Mouse (Mus musculus) heart, embryonic 10.5 days (tissue): ENCODE measurements at regions not wholly inside any gene's neighbourhood (a gene's known extent, or its start where the extent isn't known, plus 50 kb on each side); places are given as distances from the start of the nearest gene placed in this dataset.

ENCODE experiments used
- DNase-seq: peaks from one replicate; pipeline ENCODE4 v3.0.0-alpha.2; 2017; ENCODE audit warnings: low spot score
- H3K27ac ChIP-seq: fragments of 300-500 bp; sonication (generic); 2 replicates; pipeline ENCODE4 v1.5.1; 2016; ENCODE audit warnings: mild to moderate bottlenecking
- H3K27me3 ChIP-seq: fragments of 300-500 bp; sonication (generic); 2 replicates; pipeline ENCODE4 v1.6.1; 2016; ENCODE audit warnings: mild to moderate bottlenecking; ENCODE audit not compliant: poor library complexity, insufficient read depth, severe bottlenecking
- H3K36me3 ChIP-seq: fragments of 300-500 bp; sonication (generic); 2 replicates; pipeline ENCODE4 v1.6.1; 2016; ENCODE audit warnings: mild to moderate bottlenecking, moderate library complexity
- H3K4me1 ChIP-seq: fragments of 300-500 bp; sonication (generic); 2 replicates; pipeline ENCODE4 v1.6.1; 2016; ENCODE audit warnings: mild to moderate bottlenecking
- H3K4me3 ChIP-seq: fragments of 300-500 bp; sonication (generic); 2 replicates; pipeline ENCODE4 v1.5.1; 2016; ENCODE audit warnings: mild to moderate bottlenecking, moderate library complexity
- H3K9me3 ChIP-seq: fragments of 300-500 bp; sonication (generic); 2 replicates; pipeline ENCODE4 v1.6.1; 2016; ENCODE audit warnings: mild to moderate bottlenecking, moderate library complexity
- WGBS: fragments of 180-500 bp; shearing (Covaris S2); methylation state at CpG from one replicate; pipeline ENCODE4 v1.1.7; 2016; 5-methylcytosine and 5-hydroxymethylcytosine counted together

DNA sequence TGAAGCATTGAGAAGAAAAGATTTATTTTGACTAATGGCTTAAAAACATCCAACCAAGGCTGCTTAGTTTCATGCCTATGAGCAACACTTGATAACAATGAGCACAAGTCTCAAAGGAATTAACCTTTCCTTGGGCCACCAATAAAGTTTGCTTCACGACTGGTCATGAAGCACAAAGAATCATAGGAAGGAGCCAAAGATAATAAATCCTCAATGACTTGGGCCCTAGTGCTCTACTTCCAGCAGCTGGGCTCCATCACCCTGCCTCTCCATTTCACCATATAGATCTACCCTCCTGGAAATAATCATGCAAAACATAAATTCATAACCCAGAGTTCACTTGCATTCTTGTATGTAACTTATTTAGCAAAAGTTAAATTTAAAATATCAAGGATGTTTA is 289.4 kb downstream of the Cdh11 start:
- no peak for DNase-seq
- no peaks in the 10 kb centered on the region for H3K4me1 ChIP-seq
- H3K4me3 ChIP-seq, result no peak overlapping the region
- no peaks in the 10 kb centered on the region for H3K9me3 ChIP-seq
- H3K27me3 ChIP-seq, result no peaks in the 10 kb centered on the region
- no peaks in the 10 kb centered on the region for H3K36me3 ChIP-seq
- H3K27ac ChIP-seq, result no peak overlapping the region
- WGBS, result 63% methylated on average over 1 of the region's 1 CpGs

GRCm38 (mm10) chr8:102491015-102491414 is 294.4 kb downstream of the Cdh11 start:
- Histone ChIP-seq H3K9me3 (no peaks in the 10 kb centered on the region), H3K27ac (no peak overlapping the region), H3K4me3 (no peak overlapping the region), H3K36me3 (no peaks in the 10 kb centered on the region), H3K4me1 (no peaks in the 10 kb centered on the region), H3K27me3 (no peaks in the 10 kb centered on the region)
- DNase-seq, result no peak

GRCm38 (mm10) chr8:102488284-102488683 is 297.2 kb downstream of the Cdh11 start:
- Histone ChIP-seq H3K4me3 (no peak overlapping the region), H3K4me1 (no peaks in the 10 kb centered on the region), H3K9me3 (no peaks in the 10 kb centered on the region), H3K36me3 (no peaks in the 10 kb centered on the region), H3K27me3 (no peaks in the 10 kb centered on the region), H3K27ac (no peak overlapping the region)
- WGBS, result 77% methylated on average over 1 of the region's 1 CpGs
- DNase-seq, result no peak

DNA sequence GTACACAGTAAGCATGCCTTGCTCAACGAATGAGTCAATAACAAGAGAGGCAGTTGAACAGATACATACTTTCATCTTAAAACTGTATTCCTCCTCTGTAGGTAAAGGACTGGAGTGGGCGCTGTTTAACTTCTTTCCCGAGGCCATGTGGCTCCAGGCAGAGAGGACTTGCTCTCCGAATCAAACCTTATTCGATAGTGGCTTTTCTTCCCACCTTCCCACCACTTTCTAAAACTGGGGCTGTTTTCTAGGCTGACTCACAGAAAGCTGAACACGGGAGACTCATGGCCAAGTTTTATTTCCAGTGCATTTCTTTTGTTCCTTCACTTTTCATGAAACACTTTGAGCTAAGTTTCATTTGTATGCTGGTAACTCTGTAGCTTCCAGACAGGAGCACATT is 297.6 kb downstream of the Cdh11 start:
- no peak for DNase-seq
- no peak overlapping the region for H3K4me3 ChIP-seq
- H3K27me3 ChIP-seq, result no peaks in the 10 kb centered on the region
- no peaks in the 10 kb centered on the region for H3K9me3 ChIP-seq
- no peaks in the 10 kb centered on the region for H3K4me1 ChIP-seq
- H3K36me3 ChIP-seq, result no peaks in the 10 kb centered on the region
- H3K27ac ChIP-seq, result no peak overlapping the region
- WGBS, result 82% methylated on average over 6 of the region's 6 CpGs

- no peaks in the 10 kb centered on the region for H3K36me3 ChIP-seq
- no peak overlapping the region for H3K4me3 ChIP-seq
- DNase-seq, result no peak
- H3K9me3 ChIP-seq, result no peaks in the 10 kb centered on the region
- 89% methylated on average over 12 of the region's 12 CpGs for WGBS
- H3K27ac ChIP-seq, result no peak overlapping the region
- no peaks in the 10 kb centered on the region for H3K4me1 ChIP-seq
- H3K27me3 ChIP-seq, result no peaks in the 10 kb centered on the region
Observed at GRCm38 (mm10) chr8:102475166-102475802, 310.2 kb downstream of the Cdh11 start.

- H3K4me1 ChIP-seq, result no peaks in the 10 kb centered on the region
- H3K9me3 ChIP-seq, result no peaks in the 10 kb centered on the region
- WGBS, result 69% methylated on average over 2 of the region's 2 CpGs
- no peak overlapping the region for H3K27ac ChIP-seq
- no peak overlapping the region for H3K4me3 ChIP-seq
- no peaks in the 10 kb centered on the region for H3K27me3 ChIP-seq
- H3K36me3 ChIP-seq, result no peaks in the 10 kb centered on the region
- no peak for DNase-seq
Observed at GRCm38 (mm10) chr8:102474192-102474591, 311.2 kb downstream of the Cdh11 start.

- no peak overlapping the region for H3K27ac ChIP-seq
- no peak overlapping the region for H3K4me3 ChIP-seq
- H3K36me3 ChIP-seq, result no peaks in the 10 kb centered on the region
- no peaks in the 10 kb centered on the region for H3K9me3 ChIP-seq
- WGBS, result 93% methylated on average over 1 of the region's 1 CpGs
- H3K4me1 ChIP-seq, result no peaks in the 10 kb centered on the region
- DNase-seq, result no peak
- H3K27me3 ChIP-seq, result no peaks in the 10 kb centered on the region
Observed at GRCm38 (mm10) chr8:102471352-102471751, 314.1 kb downstream of the Cdh11 start.

GRCm38 (mm10) chr8:102462601-102463000 is 322.8 kb downstream of the Cdh11 start:
- Histone ChIP-seq H3K4me1 (no peaks in the 10 kb centered on the region), H3K36me3 (no peaks in the 10 kb centered on the region), H3K27me3 (no peaks in the 10 kb centered on the region), H3K27ac (no peak overlapping the region), H3K4me3 (no peak overlapping the region), H3K9me3 (no peaks in the 10 kb centered on the region)
- DNase-seq, result no peak
- 95% methylated on average over 2 of the region's 2 CpGs for WGBS

DNA sequence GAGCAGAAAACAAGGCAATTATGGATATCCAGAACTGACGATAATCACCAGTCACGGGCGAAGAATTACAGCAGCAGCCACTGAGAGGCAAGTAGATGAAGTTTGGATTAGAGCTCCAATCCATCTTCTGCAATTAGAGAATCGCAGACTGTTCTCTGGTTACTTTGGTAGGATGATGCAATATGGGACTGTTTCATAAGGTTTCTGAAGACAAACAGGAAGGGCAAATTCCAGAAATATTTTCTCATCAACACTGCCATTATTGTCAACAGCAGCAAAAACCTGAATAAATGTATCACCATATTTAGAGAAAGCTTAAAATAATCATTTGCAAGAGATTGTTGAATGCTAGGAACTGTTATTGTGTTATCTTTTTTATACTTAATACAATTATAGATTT is 342.4 kb downstream of the Cdh11 start:
- H3K27me3 ChIP-seq, result no peaks in the 10 kb centered on the region
- H3K36me3 ChIP-seq, result no peaks in the 10 kb centered on the region
- no peak overlapping the region for H3K27ac ChIP-seq
- 87% methylated on average over 4 of the region's 4 CpGs for WGBS
- no peaks in the 10 kb centered on the region for H3K4me1 ChIP-seq
- H3K4me3 ChIP-seq, result no peak overlapping the region
- no peak for DNase-seq
- H3K9me3 ChIP-seq, result no peaks in the 10 kb centered on the region

- DNase-seq, result no peak
- H3K27ac ChIP-seq, result no peak overlapping the region
- H3K9me3 ChIP-seq, result no peaks in the 10 kb centered on the region
- no peak overlapping the region for H3K4me3 ChIP-seq
- H3K4me1 ChIP-seq, result no peaks in the 10 kb centered on the region
- H3K27me3 ChIP-seq, result no peaks in the 10 kb centered on the region
- no peaks in the 10 kb centered on the region for H3K36me3 ChIP-seq
- WGBS, result 74% methylated on average over 2 of the region's 2 CpGs
Observed at GRCm38 (mm10) chr8:102421828-102422227, 363.6 kb downstream of the Cdh11 start.

GRCm38 (mm10) chr8:102414931-102415330 is 370.5 kb downstream of the Cdh11 start:
- no peak overlapping the region for H3K27ac ChIP-seq
- H3K4me1 ChIP-seq, result no peaks in the 10 kb centered on the region
- no peaks in the 10 kb centered on the region for H3K27me3 ChIP-seq
- DNase-seq, result no peak
- 74% methylated on average over 4 of the region's 4 CpGs for WGBS
- H3K9me3 ChIP-seq, result no peaks in the 10 kb centered on the region
- H3K4me3 ChIP-seq, result no peak overlapping the region
- no peaks in the 10 kb centered on the region for H3K36me3 ChIP-seq

- WGBS, result 89% methylated on average over 5 of the region's 5 CpGs
- H3K4me3 ChIP-seq, result no peak overlapping the region
- no peaks in the 10 kb centered on the region for H3K9me3 ChIP-seq
- H3K4me1 ChIP-seq, result no peaks in the 10 kb centered on the region
- H3K27ac ChIP-seq, result no peak overlapping the region
- H3K27me3 ChIP-seq, result no peaks in the 10 kb centered on the region
- no peaks in the 10 kb centered on the region for H3K36me3 ChIP-seq
- no peak for DNase-seq
Observed at GRCm38 (mm10) chr8:102413446-102413845, 372.0 kb downstream of the Cdh11 start.

- WGBS, result 85% methylated on average over 4 of the region's 4 CpGs
- Histone ChIP-seq H3K4me3 (no peak overlapping the region), H3K4me1 (no peaks in the 10 kb centered on the region), H3K36me3 (no peaks in the 10 kb centered on the region), H3K27ac (no peak overlapping the region), H3K27me3 (no peaks in the 10 kb centered on the region), H3K9me3 (no peaks in the 10 kb centered on the region)
- DNase-seq, result no peak
Observed at GRCm38 (mm10) chr8:102387591-102387990, 397.9 kb downstream of the Cdh11 start.

- 26% methylated on average over 1 of the region's 1 CpGs for WGBS
- DNase-seq, result no peak
- H3K27ac ChIP-seq, result no peak overlapping the region
- no peak overlapping the region for H3K4me3 ChIP-seq
- H3K36me3 ChIP-seq, result no peaks in the 10 kb centered on the region
- no peaks in the 10 kb centered on the region for H3K27me3 ChIP-seq
- H3K4me1 ChIP-seq, result no peaks in the 10 kb centered on the region
- H3K9me3 ChIP-seq, result no peaks in the 10 kb centered on the region
Observed at GRCm38 (mm10) chr8:102345392-102345791, 440.1 kb downstream of the Cdh11 start.
